Mouse (Mus musculus) bone marrow macrophage, adult 2 months (primary cell): ENCODE measurements around the gene Clybl. TPM values are rescaled to one million over a fixed set of nuclear protein-coding genes. Genes with fewer than 3 reads are reported as not detected.

Experiments used
- H3K27ac ChIP-seq: 2 replicates; pipeline ENCODE4 v1.5.1; 2012; ENCODE audit warnings: low read depth, low read length; ENCODE audit not compliant: insufficient read depth
- H3K4me1 ChIP-seq: 2 replicates; pipeline ENCODE4 v1.6.1; 2012; ENCODE audit warnings: low read length; ENCODE audit not compliant: control insufficient read depth, insufficient read depth
- H3K4me3 ChIP-seq: 2 replicates; pipeline ENCODE4 v1.5.1; 2012; ENCODE audit warnings: mild to moderate bottlenecking, low read length, moderate library complexity; ENCODE audit not compliant: insufficient read depth
- CTCF ChIP-seq: IDR thresholded peaks from 2 replicates; pipeline ENCODE4 v1.5.1; 2012; ENCODE audit warnings: low read depth, mild to moderate bottlenecking, low read length, moderate library complexity
- POLR2A ChIP-seq: IDR thresholded peaks from 2 replicates; pipeline ENCODE4 v1.6.1; 2012; ENCODE audit warnings: mild to moderate bottlenecking, low read depth, low read length, borderline replicate concordance
- polyA plus RNA-seq: library from polyadenylated mRNA; stranded (reverse); fragments of >200 nt; gene quantifications from 2 replicates; pipeline ENCODE4 v1.2.4, GENCODE M21; 2012; ENCODE audit not compliant: missing spikeins, insufficient read depth, insufficient read length

Gene Clybl
- polyA plus RNA-seq, 1 experiment, result 8.4 TPM

GRCm38 (mm10) chr14:122367882-122368418 is 186.4 kb downstream of the Clybl start:
- Histone ChIP-seq H3K4me3 (no peak overlapping the region), H3K27ac (no peak overlapping the region), H3K4me1 (no peaks in the 10 kb centered on the region)
- TF ChIP-seq CTCF, result no peak
- no peak for TF ChIP-seq POLR2A

GRCm38 (mm10) chr14:122368501-122368900 is 187.0 kb downstream of the Clybl start:
- TF ChIP-seq CTCF (no peak), POLR2A (no peak)
- H3K27ac ChIP-seq, result no peak overlapping the region

GRCm38 (mm10) chr14:122371979-122372378 is 190.5 kb downstream of the Clybl start:
- Histone ChIP-seq H3K4me3 (no peak overlapping the region), H3K27ac (no peak overlapping the region), H3K4me1 (peaks cover under 1% of the 10 kb centered on the region; the same call in 1 of the 2 replicates)
- no peak for TF ChIP-seq POLR2A
- no peak for TF ChIP-seq CTCF

More at GRCm38 (mm10) chr14:122368501-122368900, 187.0 kb downstream of the Clybl start:
- no peaks in the 10 kb centered on the region for H3K4me1 ChIP-seq
- H3K4me3 ChIP-seq, result no peak overlapping the region

- no peak overlapping the region for H3K27ac ChIP-seq
- H3K4me1 ChIP-seq, result peaks cover 2% of the 10 kb centered on the region; the same call in 1 of the 2 replicates
- H3K4me3 ChIP-seq, result no peak overlapping the region
- TF ChIP-seq POLR2A (no peak), CTCF (no peak)
Measured at GRCm38 (mm10) chr14:122373458-122373857, 192.0 kb downstream of the Clybl start.

GRCm38 (mm10) chr14:122374285-122374997 is 192.9 kb downstream of the Clybl start:
- TF ChIP-seq CTCF (no peak), POLR2A (no peak)
- Histone ChIP-seq H3K4me3 (no peak overlapping the region), H3K4me1 (peaks cover 2% of the 10 kb centered on the region; the same call in 1 of the 2 replicates), H3K27ac (no peak overlapping the region)

GRCm38 (mm10) chr14:122375070-122375811 is 193.7 kb downstream of the Clybl start:
- H3K4me1 ChIP-seq, result peaks cover 2% of the 10 kb centered on the region; the same call in 1 of the 2 replicates
- H3K4me3 ChIP-seq, result no peak overlapping the region
- TF ChIP-seq POLR2A (no peak), CTCF (no peak)
- no peak overlapping the region for H3K27ac ChIP-seq

GRCm38 (mm10) chr14:122376482-122377143 is 195.1 kb downstream of the Clybl start:
- peaks cover 2% of the 10 kb centered on the region; the same call in 1 of the 2 replicates for H3K4me1 ChIP-seq
- TF ChIP-seq POLR2A (no peak), CTCF (no peak)
- no peak overlapping the region for H3K27ac ChIP-seq
- 0 out of 2 replicates have a peak overlapping the region, but pooled peaks have one; percentile 10 for H3K4me3 ChIP-seq

- H3K4me3 ChIP-seq, result no peak overlapping the region
- TF ChIP-seq POLR2A (no peak), CTCF (no peak)
- peaks cover 2% of the 10 kb centered on the region; the same call in 1 of the 2 replicates for H3K4me1 ChIP-seq
- H3K27ac ChIP-seq, result no peak overlapping the region
Measured at GRCm38 (mm10) chr14:122377681-122378080, 196.2 kb downstream of the Clybl start.

- no peak overlapping the region for H3K27ac ChIP-seq
- no peak overlapping the region for H3K4me3 ChIP-seq
- H3K4me1 ChIP-seq, result peaks cover 2% of the 10 kb centered on the region; the same call in 1 of the 2 replicates
- no peak for TF ChIP-seq CTCF
- no peak for TF ChIP-seq POLR2A
Measured at GRCm38 (mm10) chr14:122379076-122379475, 197.6 kb downstream of the Clybl start.
